Mouse (Mus musculus) testis, adult 2 months (tissue): Measurements from ENCODE around the gene Inmt.
"Not testable (repeated sequence)": the region's sequence is repeated elsewhere in the genome, so short reads cannot be mapped to it uniquely, and the experiment has no call there.

ENCODE experiments used
- CTCF ChIP-seq: fragments of 200-500 bp; IDR thresholded peaks from 2 replicates; pipeline ENCODE4 v1.5.1; 2012; ENCODE audit warnings: low read depth, mild to moderate bottlenecking, inconsistent platforms, low read length, moderate library complexity; ENCODE audit not compliant: control insufficient read depth, insufficient read depth, insufficient replicate concordance
- POLR2A ChIP-seq: fragments of 200-500 bp; IDR thresholded peaks from 2 replicates; pipeline ENCODE4 v1.6.1; 2012; ENCODE audit warnings: low read depth, mild to moderate bottlenecking, inconsistent platforms, low read length, moderate library complexity; ENCODE audit not compliant: control insufficient read depth

DNA sequence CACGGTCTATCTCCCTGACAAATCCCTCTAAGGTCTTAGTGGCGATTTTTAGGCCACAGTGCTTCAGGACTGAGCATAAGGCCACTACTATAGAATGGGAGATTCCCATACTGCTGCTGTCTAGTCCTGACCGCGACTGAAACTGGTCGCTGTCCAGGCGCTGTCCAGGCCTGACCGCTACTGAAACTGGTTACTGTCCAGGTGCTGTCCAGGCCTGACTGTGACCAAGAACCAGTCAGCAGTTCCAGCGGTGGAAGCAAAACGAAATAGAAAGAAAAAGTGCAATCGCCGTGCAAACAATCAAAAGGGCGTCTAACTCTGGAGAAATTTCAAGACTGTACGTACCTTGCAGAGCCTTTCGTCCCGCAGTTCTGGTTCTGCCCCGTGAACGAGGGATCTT, 13.0 kb upstream of the Inmt start:
- not testable (repeated sequence) for TF ChIP-seq CTCF, POLR2A
